Mouse (Mus musculus): ENCODE data around the gene Fcf1. TPM values are rescaled to one million over a fixed set of nuclear protein-coding genes. Genes with fewer than 3 reads are reported as not detected.

Gene Fcf1
- polyA plus RNA-seq (2015; fragmentation: Nextera tagmentation; extraction: Ambion mirVana): 146 and 167 TPM in 2 replicates

DNA sequence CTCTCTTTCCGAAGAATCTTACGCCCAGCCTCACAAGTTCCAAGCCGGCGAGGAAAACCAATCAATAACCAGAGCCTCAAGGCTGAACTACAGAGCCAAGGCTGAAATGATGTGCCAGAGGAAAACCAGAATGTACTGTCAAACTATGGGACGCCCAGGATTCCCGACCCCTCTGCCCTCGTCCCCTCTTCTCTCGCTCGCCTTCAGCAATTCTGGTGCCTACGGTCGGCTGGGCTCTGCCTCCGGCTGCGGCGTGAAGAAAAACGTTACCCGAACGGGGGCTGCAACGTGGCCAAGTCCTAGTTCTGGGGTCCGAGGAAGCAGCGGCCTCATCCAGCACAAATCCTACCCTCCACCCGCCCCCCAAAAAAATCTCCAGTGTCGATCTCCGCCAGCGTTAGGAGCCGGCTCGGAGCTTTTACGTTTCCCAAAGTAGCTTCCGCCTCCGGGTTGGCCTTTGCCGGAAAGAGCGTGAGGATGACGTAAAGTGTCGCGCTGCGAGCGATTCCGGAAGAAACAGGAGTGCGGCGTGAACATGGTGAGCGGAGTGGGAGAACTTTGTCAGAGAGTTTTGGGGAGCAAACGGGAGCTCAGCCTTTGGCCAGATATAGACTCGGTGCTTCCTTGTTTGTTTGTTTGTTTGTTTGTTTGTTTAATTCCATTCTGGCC, at the start of gene Fcf1, which contains the start of gene Arel1:
Gene Fcf1, plus strand, starts transcription at position 470 of the 669 bp plus-strand sequence.
Gene Arel1, minus strand, starts transcription at position 473 of the 669 bp plus-strand sequence.
- H3K27ac ChIP-seq: 0 out of 2 replicates have a peak within 1 kb of the TSS, but pooled peaks have one; percentile 52
- no peaks in the 10 kb centered on the region for H3K9me3 ChIP-seq
- under 1% methylated on average over 42 of the region's 42 CpGs for WGBS
- H3K4me1 ChIP-seq: peaks cover 18% of the 10 kb centered on the region
- H3K27me3 ChIP-seq: no peaks in the 10 kb centered on the region
- peak; percentile 66 for ATAC-seq (ENCODE audit: low FRiP score, low read depth)
- peak within 1 kb of the TSS; percentile 90 for H3K4me3 ChIP-seq
- peaks cover 27% of the 10 kb centered on the region for H3K36me3 ChIP-seq
- H3K9ac ChIP-seq: peak within 1 kb of the TSS; percentile 85
- H3K4me2 ChIP-seq (replicated peaks): peak within 1 kb of the TSS; percentile 98

DNA sequence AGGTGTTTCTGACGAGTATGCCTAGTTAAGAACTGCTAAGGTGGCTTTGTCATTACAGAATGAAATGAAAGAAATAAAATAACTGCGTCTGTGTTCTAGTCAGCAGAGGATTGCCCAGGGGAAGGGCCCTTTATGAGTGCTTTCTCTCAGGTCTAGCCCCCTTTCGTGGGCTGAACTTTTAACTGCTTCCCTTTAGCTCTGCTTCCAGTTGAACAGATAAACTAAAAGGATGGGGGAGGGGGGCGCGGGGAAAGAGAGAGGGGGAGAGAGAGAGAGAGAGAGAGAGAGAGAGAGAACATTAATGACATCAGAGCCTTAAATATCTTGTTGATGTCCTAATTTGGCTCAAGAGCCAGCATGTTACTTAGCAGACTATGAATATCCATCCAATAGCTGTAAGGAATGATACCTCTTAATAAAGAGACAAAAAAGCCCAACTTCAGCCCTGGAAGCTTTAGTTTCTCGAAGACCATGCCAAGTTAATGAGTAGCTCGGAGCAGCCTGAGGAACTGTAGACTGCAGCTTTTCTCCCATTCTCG, 48.7 kb upstream of the Fcf1 start:
- peaks cover 90% of the 10 kb centered on the region for H3K36me3 ChIP-seq

GRCm38 (mm10) chr12:84924324-84924723, 46.4 kb upstream of the Fcf1 start:
- WGBS: 94% methylated on average over 5 of the region's 5 CpGs
- Histone ChIP-seq H3K27me3 (no peaks in the 10 kb centered on the region), H3K9ac (no peak overlapping the region), H3K4me3 (no peak overlapping the region), H3K36me3 (peaks cover 85% of the 10 kb centered on the region), H3K4me2 (replicated peaks) (no peak overlapping the region), H3K4me1 (no peaks in the 10 kb centered on the region), H3K9me3 (no peaks in the 10 kb centered on the region), H3K27ac (no peak overlapping the region)
- no peak for ATAC-seq (ENCODE audit: low FRiP score, low read depth)

More for the DNA sequence above, 48.7 kb upstream of the Fcf1 start:
- H3K9me3 ChIP-seq: no peaks in the 10 kb centered on the region
- ATAC-seq (ENCODE audit: low FRiP score, low read depth): no peak
- H3K9ac ChIP-seq: no peak overlapping the region
- H3K27me3 ChIP-seq: no peaks in the 10 kb centered on the region
- H3K27ac ChIP-seq: no peak overlapping the region
- H3K4me3 ChIP-seq: no peak overlapping the region
- 89% methylated on average over 8 of the region's 8 CpGs for WGBS
- H3K4me1 ChIP-seq: no peaks in the 10 kb centered on the region
- no peak overlapping the region for H3K4me2 ChIP-seq (replicated peaks)

GRCm38 (mm10) chr12:84926542-84926941, 44.2 kb upstream of the Fcf1 start:
- Histone ChIP-seq H3K9me3 (no peaks in the 10 kb centered on the region), H3K9ac (no peak overlapping the region), H3K36me3 (peaks cover 85% of the 10 kb centered on the region), H3K4me1 (no peaks in the 10 kb centered on the region), H3K27me3 (no peaks in the 10 kb centered on the region), H3K27ac (no peak overlapping the region), H3K4me3 (no peak overlapping the region), H3K4me2 (replicated peaks) (no peak overlapping the region)
- no peak for ATAC-seq (ENCODE audit: low FRiP score, low read depth)
- 95% methylated on average over 6 of the region's 6 CpGs for WGBS

DNA sequence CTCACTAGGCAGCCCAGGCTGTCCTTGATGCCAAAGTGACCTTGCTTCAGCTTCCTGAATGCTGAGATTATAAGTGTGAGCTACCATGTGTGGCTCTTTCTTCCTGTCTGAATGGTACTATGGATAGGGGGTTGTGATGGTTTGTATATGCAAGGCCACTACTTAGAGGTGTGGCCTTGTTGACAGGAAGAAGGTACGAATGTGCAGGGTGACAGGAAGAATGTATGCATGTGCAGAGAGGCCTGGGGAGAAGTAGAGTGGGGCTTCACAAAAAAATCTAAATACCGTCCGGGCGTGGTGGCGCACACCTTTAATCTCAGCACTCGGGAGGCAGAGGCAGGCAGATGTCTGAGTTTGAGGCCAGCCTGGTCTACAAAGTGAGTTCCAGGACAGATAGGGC, 38.5 kb upstream of the Fcf1 start:
- no peak for ATAC-seq (ENCODE audit: low FRiP score, low read depth)
- Histone ChIP-seq H3K9ac (no peak overlapping the region), H3K4me3 (no peak overlapping the region), H3K4me2 (replicated peaks) (no peak overlapping the region), H3K27me3 (no peaks in the 10 kb centered on the region), H3K27ac (no peak overlapping the region), H3K9me3 (no peaks in the 10 kb centered on the region), H3K4me1 (no peaks in the 10 kb centered on the region), H3K36me3 (peaks cover 72% of the 10 kb centered on the region)
- WGBS: 92% methylated on average over 6 of the region's 6 CpGs

DNA sequence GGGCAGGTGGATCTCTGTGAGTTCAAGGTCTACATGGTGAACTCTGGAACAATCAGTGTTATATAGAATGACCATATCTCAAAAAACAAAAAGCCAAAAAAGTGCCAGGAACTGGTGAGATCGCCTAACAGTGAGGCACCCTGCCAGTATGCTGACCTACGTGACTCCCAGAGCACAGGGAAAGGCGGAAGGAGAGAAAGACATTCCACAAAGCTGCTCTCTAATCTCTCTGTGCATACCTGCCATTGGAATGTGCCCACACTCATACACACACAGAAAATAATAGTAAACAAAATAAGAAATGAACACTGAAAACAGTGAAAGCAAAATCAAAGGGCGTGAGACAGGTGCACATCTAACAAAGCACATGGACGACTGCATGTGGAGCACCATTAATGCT, 35.4 kb upstream of the Fcf1 start:
- no peaks in the 10 kb centered on the region for H3K9me3 ChIP-seq
- 89% methylated on average over 5 of the region's 5 CpGs for WGBS

DNA sequence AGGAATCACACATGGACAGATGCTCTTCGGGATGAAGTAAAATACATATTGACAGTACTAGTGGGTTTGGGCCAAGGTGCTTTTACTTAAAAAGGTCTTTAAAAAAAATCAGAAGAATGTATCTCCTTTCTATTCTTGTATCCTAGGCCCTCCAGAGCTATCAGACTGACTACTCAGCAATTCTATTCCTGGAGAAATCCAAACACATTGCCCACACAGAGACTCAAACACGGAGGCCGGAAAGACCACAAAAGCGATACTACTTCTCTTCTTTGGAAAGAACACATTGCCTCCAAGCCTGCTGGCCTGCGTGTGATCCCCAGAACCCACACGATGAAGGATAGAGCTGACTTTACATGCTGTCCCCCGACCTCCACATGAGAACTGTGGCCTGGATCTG, 31.6 kb upstream of the Fcf1 start:
- WGBS: 91% methylated on average over 7 of the region's 7 CpGs
- ATAC-seq (ENCODE audit: low FRiP score, low read depth): no peak
- no peaks in the 10 kb centered on the region for H3K4me1 ChIP-seq
- H3K27ac ChIP-seq: no peak overlapping the region
- no peak overlapping the region for H3K4me3 ChIP-seq
- H3K4me2 ChIP-seq (replicated peaks): no peak overlapping the region
- H3K9me3 ChIP-seq: no peaks in the 10 kb centered on the region
- no peaks in the 10 kb centered on the region for H3K27me3 ChIP-seq
- H3K36me3 ChIP-seq: peaks cover 70% of the 10 kb centered on the region
- no peak overlapping the region for H3K9ac ChIP-seq

More for the DNA sequence above, 35.4 kb upstream of the Fcf1 start:
- H3K27ac ChIP-seq: no peak overlapping the region
- ATAC-seq (ENCODE audit: low FRiP score, low read depth): no peak
- no peak overlapping the region for H3K4me3 ChIP-seq
- no peak overlapping the region for H3K4me2 ChIP-seq (replicated peaks)
- peaks cover 72% of the 10 kb centered on the region for H3K36me3 ChIP-seq
- no peaks in the 10 kb centered on the region for H3K4me1 ChIP-seq
- no peaks in the 10 kb centered on the region for H3K27me3 ChIP-seq
- no peak overlapping the region for H3K9ac ChIP-seq

GRCm38 (mm10) chr12:84940343-84940742, 30.4 kb upstream of the Fcf1 start:
- no peaks in the 10 kb centered on the region for H3K4me1 ChIP-seq
- no peaks in the 10 kb centered on the region for H3K27me3 ChIP-seq
- 92% methylated on average over 7 of the region's 7 CpGs for WGBS
- no peaks in the 10 kb centered on the region for H3K9me3 ChIP-seq
- H3K4me3 ChIP-seq: no peak overlapping the region
- H3K27ac ChIP-seq: no peak overlapping the region
- ATAC-seq (ENCODE audit: low FRiP score, low read depth): no peak
- H3K9ac ChIP-seq: no peak overlapping the region
- peaks cover 65% of the 10 kb centered on the region for H3K36me3 ChIP-seq
- H3K4me2 ChIP-seq (replicated peaks): no peak overlapping the region

GRCm38 (mm10) chr12:84941717-84942116, 29.0 kb upstream of the Fcf1 start:
- Histone ChIP-seq H3K27me3 (no peaks in the 10 kb centered on the region), H3K4me1 (no peaks in the 10 kb centered on the region), H3K4me2 (replicated peaks) (no peak overlapping the region), H3K4me3 (no peak overlapping the region), H3K9me3 (no peaks in the 10 kb centered on the region), H3K9ac (no peak overlapping the region), H3K36me3 (peaks cover 66% of the 10 kb centered on the region), H3K27ac (no peak overlapping the region)
- no peak for ATAC-seq (ENCODE audit: low FRiP score, low read depth)
- 93% methylated on average over 13 of the region's 13 CpGs for WGBS

GRCm38 (mm10) chr12:84943006-84943952, 27.4 kb upstream of the Fcf1 start:
- H3K36me3 ChIP-seq: peaks cover 74% of the 10 kb centered on the region
- H3K27ac ChIP-seq: no peak overlapping the region
- ATAC-seq (ENCODE audit: low FRiP score, low read depth): no peak
- 88% methylated on average over 21 of the region's 21 CpGs for WGBS
- no peaks in the 10 kb centered on the region for H3K9me3 ChIP-seq
- H3K27me3 ChIP-seq: no peaks in the 10 kb centered on the region
- H3K9ac ChIP-seq: no peak overlapping the region
- H3K4me3 ChIP-seq: no peak overlapping the region
- H3K4me1 ChIP-seq: no peaks in the 10 kb centered on the region
- no peak overlapping the region for H3K4me2 ChIP-seq (replicated peaks)

DNA sequence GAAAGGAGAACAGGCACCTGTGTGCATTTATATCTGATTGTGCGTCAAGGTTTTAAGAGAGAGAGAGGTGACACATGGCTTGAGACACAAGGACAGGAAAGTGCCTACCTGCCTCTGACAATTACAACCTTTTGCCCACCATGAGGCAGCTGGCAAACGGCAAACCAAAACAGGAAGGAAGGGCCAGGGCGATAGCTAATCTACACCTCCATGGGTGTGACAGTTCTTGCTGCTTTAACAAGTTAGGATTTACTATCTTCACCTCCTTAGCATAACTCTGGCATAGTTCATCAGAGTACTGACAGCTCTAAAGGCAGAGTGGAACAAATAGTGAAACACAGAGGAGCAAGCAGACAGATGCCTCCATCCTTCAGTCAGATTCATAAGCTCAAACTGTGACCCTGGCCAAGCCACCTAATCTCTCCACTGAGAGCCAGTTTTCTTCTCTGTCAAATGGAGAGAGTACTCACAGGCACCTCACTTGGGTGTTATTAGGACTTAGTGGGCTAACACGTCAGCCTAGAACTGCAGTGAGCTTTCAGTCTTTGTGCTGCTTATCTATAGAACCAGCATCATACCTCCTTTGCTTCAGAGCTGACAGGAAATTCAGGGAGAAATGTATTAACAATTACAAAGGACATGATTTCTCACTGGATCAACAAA, 26.4 kb upstream of the Fcf1 start:
- H3K27me3 ChIP-seq: no peaks in the 10 kb centered on the region
- H3K4me2 ChIP-seq (replicated peaks): no peak overlapping the region
- H3K36me3 ChIP-seq: peaks cover 70% of the 10 kb centered on the region
- no peaks in the 10 kb centered on the region for H3K4me1 ChIP-seq
- no peak overlapping the region for H3K9ac ChIP-seq
- ATAC-seq (ENCODE audit: low FRiP score, low read depth): no peak
- H3K9me3 ChIP-seq: no peaks in the 10 kb centered on the region
- H3K27ac ChIP-seq: no peak overlapping the region
- no peak overlapping the region for H3K4me3 ChIP-seq
- WGBS: 88% methylated on average over 4 of the region's 4 CpGs
